Mouse (Mus musculus) adrenal gland, postnatal 4 days (tissue): ENCODE measurements around the gene Car9. TPM values are rescaled to one million over a fixed set of nuclear protein-coding genes. Genes with fewer than 3 reads are reported as not detected.
"Not testable (repeated sequence)": the region's sequence is repeated elsewhere in the genome, so short reads cannot be mapped to it uniquely, and the experiment has no call there.

ENCODE experiments used
- DNase-seq, 2 experiments: peaks; one replicate each; pipeline ENCODE4 v3.0.0; 2021 to 2022; ENCODE audit warnings: low spot score in 2 of 2, mixed read lengths in 2 of 2
- long read RNA-seq, 2 experiments: library from polyadenylated mRNA; stranded (forward); transcript quantifications; one replicate each; pipeline ENCODE4 v2.0.0; 2021
- total RNA-seq, 2 experiments: library from RNA; stranded (reverse); gene quantifications; 2 replicates each; pipeline ENCODE4 v1.2.3; 2021

Gene Car9
- total RNA-seq, result 1 to 10 TPM; 1.4 to 1.5 TPM
- long read RNA-seq, experiment 1, partial matches to known transcripts, result 1 of 1 reads
- long read RNA-seq, experiment 1, other reads (novel, unspliced or antisense), result 0 of 1 reads
- long read RNA-seq, experiment 2, partial matches to known transcripts, result 1 of 2 reads
- long read RNA-seq, experiment 2, other reads (novel, unspliced or antisense), result 0 of 2 reads

GRCm38 (mm10) chr4:43506536-43507185 is at the start of gene Car9:
TSS of gene Car9 (plus strand) at chr4:43506966.
- no peak for DNase-seq

- no peak for DNase-seq
Measured at GRCm38 (mm10) chr4:43457124-43457523, 49.6 kb upstream of the Car9 start.

GRCm38 (mm10) chr4:43463102-43463501 is 43.7 kb upstream of the Car9 start:
- no peak for DNase-seq

- no peak for DNase-seq
Measured at GRCm38 (mm10) chr4:43465935-43466334, 40.8 kb upstream of the Car9 start.

- no peak for DNase-seq
Measured at GRCm38 (mm10) chr4:43466872-43467271, 39.9 kb upstream of the Car9 start.

- no peak for DNase-seq
Measured at GRCm38 (mm10) chr4:43470301-43470700, 36.5 kb upstream of the Car9 start.

GRCm38 (mm10) chr4:43473636-43474035 is 33.1 kb upstream of the Car9 start:
- no peak for DNase-seq

GRCm38 (mm10) chr4:43476604-43477003 is 30.2 kb upstream of the Car9 start:
- no peak for DNase-seq

GRCm38 (mm10) chr4:43477857-43478533 is 28.8 kb upstream of the Car9 start:
- peak in 1 of 2 experiments; percentile 77 for DNase-seq

GRCm38 (mm10) chr4:43478534-43478858 is 28.3 kb upstream of the Car9 start:
- DNase-seq, result no peak

- DNase-seq, result peak in 1 of 2 experiments; percentile 46
Measured at GRCm38 (mm10) chr4:43478906-43479832, 27.6 kb upstream of the Car9 start.

- DNase-seq, result no peak
Measured at GRCm38 (mm10) chr4:43480985-43481384, 25.8 kb upstream of the Car9 start.

GRCm38 (mm10) chr4:43481894-43482456 is 24.8 kb upstream of the Car9 start:
- no peak for DNase-seq

GRCm38 (mm10) chr4:43482591-43482990 is 24.2 kb upstream of the Car9 start:
- DNase-seq, result no peak

- no peak for DNase-seq
Measured at GRCm38 (mm10) chr4:43483535-43484091, 23.2 kb upstream of the Car9 start, which contains the start of gene Sit1. TSS of gene Sit1 (minus strand) at chr4:43483734.

- DNase-seq, result not testable (repeated sequence)
Measured at GRCm38 (mm10) chr4:43485666-43486065, 21.1 kb upstream of the Car9 start.

- no peak for DNase-seq
Measured at GRCm38 (mm10) chr4:43489611-43490010, 17.2 kb upstream of the Car9 start.

- no peak for DNase-seq
Measured at GRCm38 (mm10) chr4:43490801-43491200, 16.0 kb upstream of the Car9 start.

GRCm38 (mm10) chr4:43492101-43492820 is 14.5 kb upstream of the Car9 start:
- DNase-seq, result no peak

- peak; percentile 76 to 83 for DNase-seq
Measured at GRCm38 (mm10) chr4:43492821-43493185, 14.0 kb upstream of the Car9 start, which contains the start of gene Ccdc107. TSS of gene Ccdc107 (plus strand) at chr4:43492900.
